Mouse (Mus musculus) bone marrow macrophage, adult 2 months (primary cell): ENCODE results near the gene Ccdc57.

Source experiments
- CTCF ChIP-seq: IDR thresholded peaks from 2 replicates; pipeline ENCODE4 v1.5.1; 2012; ENCODE audit warnings: low read depth, mild to moderate bottlenecking, low read length, moderate library complexity
- POLR2A ChIP-seq: IDR thresholded peaks from 2 replicates; pipeline ENCODE4 v1.6.1; 2012; ENCODE audit warnings: mild to moderate bottlenecking, low read depth, low read length, borderline replicate concordance

- no peak for TF ChIP-seq CTCF
- TF ChIP-seq POLR2A = no peak
These were observed 155.5 kb downstream of the Ccdc57 start for GRCm38 (mm10) chr11:120777123-120777522.
